Mouse (Mus musculus) forebrain, postnatal 0 days (tissue): ENCODE data around the gene Tm4sf4. TPM values are rescaled to one million over a fixed set of nuclear protein-coding genes. Genes with fewer than 3 reads are reported as not detected.

Source experiments
- ATAC-seq: fragments of 200-750 bp; cut with Nextera tagmentation; 2 replicates; pipeline ENCODE4 v1.8.0; 2017; ENCODE audit warnings: mild to moderate bottlenecking, moderate library complexity
- DNase-seq: peaks from one replicate; pipeline ENCODE4 v3.0.0-alpha.2; 2015
- H3K27ac ChIP-seq: fragments of 300-500 bp; sonication (generic); 2 replicates; pipeline ENCODE4 v1.5.1; 2014; ENCODE audit warnings: low read depth, mild to moderate bottlenecking, antibody characterized with exemption, low read length, moderate library complexity, mixed read lengths
- H3K27me3 ChIP-seq: fragments of 300-500 bp; sonication (generic); 2 replicates; pipeline ENCODE4 v1.6.1; 2014; ENCODE audit warnings: mild to moderate bottlenecking, low read length, mixed read lengths; ENCODE audit not compliant: insufficient read depth
- H3K36me3 ChIP-seq: fragments of 300-500 bp; sonication (generic); 2 replicates; pipeline ENCODE4 v1.6.1; 2014; ENCODE audit warnings: mild to moderate bottlenecking, moderate library complexity; ENCODE audit not compliant: insufficient read depth
- H3K4me1 ChIP-seq: fragments of 300-500 bp; sonication (generic); 2 replicates; pipeline ENCODE4 v1.6.1; 2014; ENCODE audit warnings: antibody characterized with exemption; ENCODE audit not compliant: insufficient read depth
- H3K4me2 ChIP-seq: fragments of 300-500 bp; sonication (generic); 2 replicates; pipeline ENCODE4 v1.6.1; 2014; ENCODE audit warnings: low read depth, mild to moderate bottlenecking, moderate library complexity
- H3K4me3 ChIP-seq: fragments of 300-500 bp; sonication (generic); 2 replicates; pipeline ENCODE4 v1.5.1; 2014; ENCODE audit warnings: low read depth, low read length, mixed read lengths
- H3K9ac ChIP-seq: fragments of 300-500 bp; sonication (generic); 2 replicates; pipeline ENCODE4 v1.6.1; 2014; ENCODE audit warnings: mild to moderate bottlenecking
- H3K9me3 ChIP-seq: fragments of 300-500 bp; sonication (generic); 2 replicates; pipeline ENCODE4 v1.6.1; 2016; ENCODE audit warnings: low read length
- CTCF ChIP-seq: sonication (generic); IDR thresholded peaks from 2 replicates; pipeline ENCODE4 v1.5.1; 2016; ENCODE audit warnings: antibody characterized with exemption, control low read depth, low read depth
- WGBS: fragments of 180-500 bp; shearing (Covaris S2); extraction: QIAGEN DNeasy Blood & Tissue Kit; methylation state at CpG from one replicate; pipeline ENCODE4 v1.1.7; 2014; 5-methylcytosine and 5-hydroxymethylcytosine counted together
- polyA plus RNA-seq: library from polyadenylated mRNA; unstranded; fragments of >200 nt; fragmentation: Nextera tagmentation; extraction: Ambion mirVana; gene quantifications from 2 replicates; pipeline ENCODE4 v1.2.1, GENCODE M21; 2015
- total RNA-seq: library from RNA; depleted of rRNA; stranded (reverse); fragments of >200 nt; gene quantifications from 2 replicates; pipeline ENCODE4 v1.2.3, GENCODE M21; 2014

Tm4sf4 gene
- total and polyA plus RNA-seq, 2 experiments from 2014 or later, result not detected

GRCm38 (mm10) chr3:57447889-57448288, 22.8 kb downstream of the Tm4sf4 start:
- peak; percentile 19 for DNase-seq
- no peak overlapping the region for H3K9ac ChIP-seq
- H3K4me2 ChIP-seq, result no peak overlapping the region
- no peaks in the 10 kb centered on the region for H3K36me3 ChIP-seq
- no peaks in the 10 kb centered on the region for H3K9me3 ChIP-seq
- H3K27ac ChIP-seq, result no peak overlapping the region
- no peak for TF ChIP-seq CTCF
- peak; percentile 37; the same call in 1 of the 2 replicates for ATAC-seq
- H3K27me3 ChIP-seq, result no peaks in the 10 kb centered on the region
- WGBS, result 48% methylated on average over 1 of the region's 1 CpGs
- H3K4me3 ChIP-seq, result no peak overlapping the region
- H3K4me1 ChIP-seq, result no peaks in the 10 kb centered on the region

GRCm38 (mm10) chr3:57448445-57448844, 23.3 kb downstream of the Tm4sf4 start:
- 37% methylated on average over 5 of the region's 5 CpGs for WGBS
- no peak overlapping the region for H3K4me3 ChIP-seq
- no peak overlapping the region for H3K9ac ChIP-seq
- H3K4me1 ChIP-seq, result no peaks in the 10 kb centered on the region
- ATAC-seq, result peak; percentile 85
- H3K4me2 ChIP-seq, result no peak overlapping the region
- peak; percentile 88 for DNase-seq
- H3K36me3 ChIP-seq, result no peaks in the 10 kb centered on the region
- H3K27ac ChIP-seq, result no peak overlapping the region
- H3K9me3 ChIP-seq, result no peaks in the 10 kb centered on the region
- H3K27me3 ChIP-seq, result no peaks in the 10 kb centered on the region
- peak; percentile 88 for TF ChIP-seq CTCF

GRCm38 (mm10) chr3:57458652-57459051, 33.5 kb downstream of the Tm4sf4 start:
- DNase-seq (no peak), ATAC-seq (peak; percentile 16; the same call in 1 of the 2 replicates)
- Histone ChIP-seq H3K36me3 (no peaks in the 10 kb centered on the region), H3K9ac (no peak overlapping the region), H3K27ac (no peak overlapping the region), H3K4me1 (no peaks in the 10 kb centered on the region), H3K4me3 (no peak overlapping the region), H3K4me2 (no peak overlapping the region), H3K27me3 (no peaks in the 10 kb centered on the region), H3K9me3 (no peaks in the 10 kb centered on the region)
- 70% methylated on average over 11 of the region's 11 CpGs for WGBS
- no peak for TF ChIP-seq CTCF

- H3K9me3 ChIP-seq, result no peaks in the 10 kb centered on the region
- H3K36me3 ChIP-seq, result no peaks in the 10 kb centered on the region
- H3K27ac ChIP-seq, result no peak overlapping the region
- DNase-seq, result no peak
- no peak for TF ChIP-seq CTCF
- H3K9ac ChIP-seq, result no peak overlapping the region
- no peak for ATAC-seq
- WGBS, result 95% methylated on average over 4 of the region's 4 CpGs
- no peaks in the 10 kb centered on the region for H3K27me3 ChIP-seq
- H3K4me3 ChIP-seq, result no peak overlapping the region
- H3K4me2 ChIP-seq, result no peak overlapping the region
- no peaks in the 10 kb centered on the region for H3K4me1 ChIP-seq
Measured at GRCm38 (mm10) chr3:57463302-57463701, 38.2 kb downstream of the Tm4sf4 start.

- H3K4me3 ChIP-seq, result no peak overlapping the region
- no peak overlapping the region for H3K9ac ChIP-seq
- peak; percentile 74 for ATAC-seq
- H3K36me3 ChIP-seq, result no peaks in the 10 kb centered on the region
- peak; percentile 75 for TF ChIP-seq CTCF
- H3K4me2 ChIP-seq, result no peak overlapping the region
- no peaks in the 10 kb centered on the region for H3K9me3 ChIP-seq
- no peaks in the 10 kb centered on the region for H3K27me3 ChIP-seq
- H3K27ac ChIP-seq, result no peak overlapping the region
- DNase-seq, result peak; percentile 67
- 65% methylated on average over 3 of the region's 3 CpGs for WGBS
- H3K4me1 ChIP-seq, result peaks cover 7% of the 10 kb centered on the region; the same call in 1 of the 2 replicates
Measured at GRCm38 (mm10) chr3:57466289-57466688, 41.2 kb downstream of the Tm4sf4 start.

GRCm38 (mm10) chr3:57469325-57469724, 44.2 kb downstream of the Tm4sf4 start:
- no peaks in the 10 kb centered on the region for H3K27me3 ChIP-seq
- 98% methylated on average over 3 of the region's 3 CpGs for WGBS
- TF ChIP-seq CTCF, result no peak
- H3K27ac ChIP-seq, result no peak overlapping the region
- H3K4me1 ChIP-seq, result peaks cover 17% of the 10 kb centered on the region; the same call in 1 of the 2 replicates
- no peaks in the 10 kb centered on the region for H3K36me3 ChIP-seq
- no peak overlapping the region for H3K4me3 ChIP-seq
- H3K9ac ChIP-seq, result no peak overlapping the region
- DNase-seq (no peak), ATAC-seq (no peak)
- H3K9me3 ChIP-seq, result no peaks in the 10 kb centered on the region
- no peak overlapping the region for H3K4me2 ChIP-seq

- no peak overlapping the region for H3K9ac ChIP-seq
- H3K4me2 ChIP-seq, result peak overlapping the region; percentile 53
Measured at GRCm38 (mm10) chr3:57470326-57470725, 45.2 kb downstream of the Tm4sf4 start.

More at GRCm38 (mm10) chr3:57470326-57470725, 45.2 kb downstream of the Tm4sf4 start:
- 10% methylated on average over 5 of the region's 5 CpGs for WGBS
- ATAC-seq (peak; percentile 40; the same call in 1 of the 2 replicates), DNase-seq (peak; percentile 58)
- peaks cover 17% of the 10 kb centered on the region; the same call in 1 of the 2 replicates for H3K4me1 ChIP-seq
- TF ChIP-seq CTCF, result peak; percentile 68
- H3K27ac ChIP-seq, result 0 out of 2 replicates have a peak overlapping the region, but pooled peaks have one; percentile 64
- no peaks in the 10 kb centered on the region for H3K9me3 ChIP-seq
- H3K27me3 ChIP-seq, result no peaks in the 10 kb centered on the region
- H3K36me3 ChIP-seq, result no peaks in the 10 kb centered on the region
- H3K4me3 ChIP-seq, result no peak overlapping the region
